Mouse (Mus musculus) olfactory bulb, adult 2 months (tissue): ENCODE measurements at regions not wholly inside any gene's neighbourhood (a gene's known extent, or its start where the extent isn't known, plus 50 kb on each side); places are given as distances from the start of the nearest gene placed in this dataset.

Experiments
- H3K27ac ChIP-seq: fragments of 200-500 bp; 2 replicates; pipeline ENCODE4 v1.5.1; 2012; ENCODE audit warnings: low read depth, low read length; ENCODE audit not compliant: insufficient read depth
- H3K4me1 ChIP-seq: fragments of 200-500 bp; 2 replicates; pipeline ENCODE4 v1.6.1; 2012; ENCODE audit warnings: low read length; ENCODE audit not compliant: control insufficient read depth, insufficient read depth
- H3K4me3 ChIP-seq: fragments of 200-500 bp; 2 replicates; pipeline ENCODE4 v1.5.1; 2012; ENCODE audit warnings: mild to moderate bottlenecking, low read depth, low read length, moderate library complexity; ENCODE audit not compliant: insufficient read depth
- CTCF ChIP-seq: fragments of 200-500 bp; IDR thresholded peaks from 2 replicates; pipeline ENCODE4 v1.5.1; 2012; ENCODE audit warnings: low read depth, mild to moderate bottlenecking, low read length, moderate library complexity; ENCODE audit not compliant: insufficient read depth
- POLR2A ChIP-seq: fragments of 200-500 bp; IDR thresholded peaks from 2 replicates; pipeline ENCODE4 v1.6.1; 2012; ENCODE audit warnings: mild to moderate bottlenecking, low read depth, low read length, moderate library complexity; ENCODE audit not compliant: insufficient read depth
- WGBS: fragments of 180-500 bp; shearing (Covaris S2); methylation state at CpG from one replicate; pipeline ENCODE4 v1.1.7; 2018; 5-methylcytosine and 5-hydroxymethylcytosine counted together

- 5% methylated on average over 12 of the region's 12 CpGs for WGBS
- Histone ChIP-seq H3K4me1 (peaks cover 3% of the 10 kb centered on the region), H3K27ac (no peak overlapping the region), H3K4me3 (peak overlapping the region; percentile 4; the same call in 1 of the 2 replicates)
- TF ChIP-seq POLR2A (no peak), CTCF (no peak)
These were observed 86.3 kb downstream of the D16Ertd472e start for GRCm38 (mm10) chr16:78490245-78490644.

GRCm38 (mm10) chr16:78489604-78490003, 86.9 kb downstream of the D16Ertd472e start:
- H3K27ac ChIP-seq: no peak overlapping the region
- no peak overlapping the region for H3K4me3 ChIP-seq
- TF ChIP-seq CTCF: no peak
- WGBS: 60% methylated on average over 4 of the region's 4 CpGs
- peaks cover 3% of the 10 kb centered on the region for H3K4me1 ChIP-seq

- peaks cover 3% of the 10 kb centered on the region for H3K4me1 ChIP-seq
- no peak for TF ChIP-seq CTCF
- TF ChIP-seq POLR2A: no peak
- WGBS: 86% methylated on average over 6 of the region's 6 CpGs
- H3K27ac ChIP-seq: no peak overlapping the region
- H3K4me3 ChIP-seq: no peak overlapping the region
These were observed 90.0 kb downstream of the D16Ertd472e start for GRCm38 (mm10) chr16:78486531-78486930.

GRCm38 (mm10) chr16:78484319-78484718, 92.2 kb downstream of the D16Ertd472e start:
- Histone ChIP-seq H3K27ac (no peak overlapping the region), H3K4me1 (no peaks in the 10 kb centered on the region), H3K4me3 (no peak overlapping the region)
- 90% methylated on average over 4 of the region's 4 CpGs for WGBS
- TF ChIP-seq POLR2A: no peak
- no peak for TF ChIP-seq CTCF

GRCm38 (mm10) chr16:78481571-78481970, 94.9 kb downstream of the D16Ertd472e start:
- no peak overlapping the region for H3K4me3 ChIP-seq
- 90% methylated on average over 6 of the region's 6 CpGs for WGBS
- no peaks in the 10 kb centered on the region for H3K4me1 ChIP-seq
- no peak for TF ChIP-seq POLR2A
- TF ChIP-seq CTCF: no peak
- no peak overlapping the region for H3K27ac ChIP-seq

GRCm38 (mm10) chr16:78481065-78481464, 95.4 kb downstream of the D16Ertd472e start:
- no peak for TF ChIP-seq POLR2A
- TF ChIP-seq CTCF: no peak
- WGBS: 43% methylated on average over 5 of the region's 5 CpGs
- Histone ChIP-seq H3K27ac (no peak overlapping the region), H3K4me1 (no peaks in the 10 kb centered on the region), H3K4me3 (no peak overlapping the region)

GRCm38 (mm10) chr16:78480261-78480660, 96.2 kb downstream of the D16Ertd472e start:
- WGBS: 92% methylated on average over 10 of the region's 10 CpGs

GRCm38 (mm10) chr16:78473456-78473855, 96.5 kb upstream of the Btg3 start:
- WGBS: 53% methylated on average over 7 of the region's 7 CpGs
- H3K4me3 ChIP-seq: no peak overlapping the region
- TF ChIP-seq CTCF (no peak), POLR2A (no peak)
- no peak overlapping the region for H3K27ac ChIP-seq
- H3K4me1 ChIP-seq: no peaks in the 10 kb centered on the region

More at GRCm38 (mm10) chr16:78480261-78480660, 96.2 kb downstream of the D16Ertd472e start:
- TF ChIP-seq CTCF (no peak), POLR2A (no peak)
- Histone ChIP-seq H3K4me3 (no peak overlapping the region), H3K27ac (no peak overlapping the region), H3K4me1 (no peaks in the 10 kb centered on the region)

GRCm38 (mm10) chr16:78459996-78460395, 83.0 kb upstream of the Btg3 start:
- WGBS: 87% methylated on average over 8 of the region's 8 CpGs
- TF ChIP-seq CTCF (no peak), POLR2A (no peak)
- Histone ChIP-seq H3K4me3 (no peak overlapping the region), H3K4me1 (no peaks in the 10 kb centered on the region), H3K27ac (no peak overlapping the region)

GRCm38 (mm10) chr16:78457731-78458151, 80.7 kb upstream of the Btg3 start:
- Histone ChIP-seq H3K4me3 (no peak overlapping the region), H3K4me1 (no peaks in the 10 kb centered on the region), H3K27ac (no peak overlapping the region)
- TF ChIP-seq CTCF: no peak
- TF ChIP-seq POLR2A: no peak
- 52% methylated on average over 8 of the region's 8 CpGs for WGBS
